Comparison of ENCODE assay signal across 8 mouse cellular contexts in the genomic region with DNA sequence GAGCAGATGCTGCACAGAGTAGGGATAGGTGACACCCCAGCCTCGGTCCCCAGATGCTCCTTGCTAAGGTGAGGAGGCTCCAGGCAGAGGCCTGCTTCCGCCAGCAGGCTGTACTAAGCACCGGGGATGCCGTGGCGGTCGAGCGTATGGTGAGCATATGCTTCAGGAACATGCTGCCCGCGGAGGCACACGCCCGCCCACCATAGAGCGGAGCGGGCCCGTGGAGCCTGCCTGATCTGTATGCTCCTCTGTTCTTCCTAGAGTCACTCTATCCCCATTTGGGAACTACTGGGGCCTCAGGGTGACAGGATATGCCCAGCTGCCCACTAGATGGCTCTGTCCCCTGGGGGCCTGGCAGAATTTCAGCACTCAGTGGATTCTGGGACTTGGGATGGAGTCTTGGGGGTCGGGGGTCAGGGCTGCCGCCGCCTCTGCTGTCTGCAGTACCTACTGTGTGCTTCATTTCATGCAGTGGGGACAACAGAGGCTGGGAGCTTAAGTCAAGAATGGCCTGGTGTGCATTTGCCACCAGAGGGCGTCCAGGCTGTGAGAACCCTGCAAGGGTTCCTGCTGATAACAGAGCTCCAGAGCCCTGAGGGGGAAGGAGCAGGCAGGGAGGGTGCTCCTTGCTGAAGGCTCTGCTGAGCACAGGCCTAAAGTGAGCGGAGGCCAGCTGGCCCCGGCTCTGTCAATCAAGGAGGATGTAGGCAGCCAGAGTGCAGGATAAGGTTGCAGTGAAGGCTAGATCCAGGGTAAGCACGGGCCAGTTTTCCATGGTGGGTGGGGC.
DNase-seq lines count a peak whose midpoint lies in the region; ATAC-seq and TF ChIP-seq lines count a peak whose summit lies in the region.
"Had no signal": no experiment of that assay in that cellular context is flagged by ENCODE, and none has a peak within 500 bp of the region (broad histone marks: within the 10 kb centered on the region; RNA-seq: fewer than 3 reads in every experiment).

No protein-coding gene starts in this region.

- H3K27ac ChIP-seq in embryonic facial prominence, embryonic 12.5 days: peak overlapping the region; percentile 59
- peak overlapping the region in 1 of 2 experiments; percentile 87; a peak in 2 of 4 replicates for H3K27ac ChIP-seq in heart, embryonic 14.5 days (replicated peaks in 1 of 2; ENCODE audit: control insufficient read depth in 1 of 2, insufficient read depth in 1 of 2, low read depth in 2 of 2, low read length in 2 of 2)
- peak overlapping the region; percentile 91 for H3K27ac ChIP-seq in layer of hippocampus, adult 2 months
- H3K27ac ChIP-seq: macrophage had no signal

- ATAC-seq in embryonic facial prominence, embryonic 12.5 days (ENCODE audit: insufficient number of reproducible peaks, insufficient read depth, low FRiP score, low TSS enrichment): 0 out of 2 replicates have a peak, but pooled peaks have one; percentile 12
- no peak for ATAC-seq in heart, embryonic 14.5 days (ENCODE audit: insufficient number of reproducible peaks, insufficient read depth, low FRiP score, low read depth)

- 20% methylated on average over 21 of the region's 21 CpGs for WGBS in embryonic facial prominence, embryonic 12.5 days
- 47% methylated on average over 21 of the region's 21 CpGs for WGBS in heart, embryonic 14.5 days

- no peaks in the 10 kb centered on the region for H3K27me3 ChIP-seq in embryonic facial prominence, embryonic 12.5 days
- H3K27me3 ChIP-seq in heart, embryonic 14.5 days (ENCODE audit: control insufficient read depth, insufficient read depth, low read length): no peaks in the 10 kb centered on the region; the same call in 1 of the 2 replicates

- H3K4me1 ChIP-seq in embryonic facial prominence, embryonic 12.5 days: peaks cover 87% of the 10 kb centered on the region
- peaks cover 54 to 63% of the 10 kb centered on the region in 2 experiments for H3K4me1 ChIP-seq in heart, embryonic 14.5 days (ENCODE audit: control insufficient read depth in 2 of 2, insufficient read depth in 2 of 2, low read length in 2 of 2)

- H3K4me3 ChIP-seq in embryonic facial prominence, embryonic 12.5 days: no peak overlapping the region
- H3K4me3 ChIP-seq in heart, embryonic 14.5 days (ENCODE audit: control insufficient read depth in 1 of 2, insufficient read depth in 1 of 2, low read depth in 1 of 2, low read length in 2 of 2): no peak overlapping the region
- no peak overlapping the region for H3K4me3 ChIP-seq in layer of hippocampus, adult 2 months

- DNase-seq in ES-CJ7 (ENCODE audit: low read depth, low spot score): peak; percentile 94
- DNase-seq in adrenal gland, postnatal 10 days: peak; percentile 82
- DNase-seq in layer of hippocampus, adult 2 months (ENCODE audit: low spot score in 2 of 2): peak in 1 of 2 experiments; percentile 65
- DNase-seq in lung, postnatal 10 days: peak; percentile 84
- DNase-seq in spleen, postnatal 10 days (ENCODE audit: low spot score in 2 of 2): peak; percentile 61 to 88

- H3K9me3 ChIP-seq in embryonic facial prominence, embryonic 12.5 days: no peaks in the 10 kb centered on the region
- no peaks in the 10 kb centered on the region for H3K9me3 ChIP-seq in heart, embryonic 14.5 days (ENCODE audit: control insufficient read depth, low read length)

- H3K36me3 ChIP-seq in embryonic facial prominence, embryonic 12.5 days: no peaks in the 10 kb centered on the region
- H3K36me3 ChIP-seq in heart, embryonic 14.5 days (ENCODE audit: control insufficient read depth, insufficient read depth, low read length): no peaks in the 10 kb centered on the region

- H3K4me2 ChIP-seq in embryonic facial prominence, embryonic 12.5 days (replicated peaks): no peak overlapping the region
- no peak overlapping the region for H3K4me2 ChIP-seq in heart, embryonic 14.5 days (ENCODE audit: low read length)

- H3K9ac ChIP-seq in embryonic facial prominence, embryonic 12.5 days: no peak overlapping the region
- H3K9ac ChIP-seq in heart, embryonic 14.5 days (ENCODE audit: low read length): peak overlapping the region; percentile 10; the same call in 1 of the 2 replicates

- peak; percentile 89 for TF ChIP-seq CTCF in layer of hippocampus, adult 2 months (conservative IDR thresholded peaks at IDR 0.05)
